Mouse (Mus musculus): ENCODE results near the gene Stx6. TPM values are rescaled to one million over a fixed set of nuclear protein-coding genes. Genes with fewer than 3 reads are reported as not detected.

Gene Stx6
- polyA plus RNA-seq, 1 experiment from 2014 or later: 85.0 TPM

DNA sequence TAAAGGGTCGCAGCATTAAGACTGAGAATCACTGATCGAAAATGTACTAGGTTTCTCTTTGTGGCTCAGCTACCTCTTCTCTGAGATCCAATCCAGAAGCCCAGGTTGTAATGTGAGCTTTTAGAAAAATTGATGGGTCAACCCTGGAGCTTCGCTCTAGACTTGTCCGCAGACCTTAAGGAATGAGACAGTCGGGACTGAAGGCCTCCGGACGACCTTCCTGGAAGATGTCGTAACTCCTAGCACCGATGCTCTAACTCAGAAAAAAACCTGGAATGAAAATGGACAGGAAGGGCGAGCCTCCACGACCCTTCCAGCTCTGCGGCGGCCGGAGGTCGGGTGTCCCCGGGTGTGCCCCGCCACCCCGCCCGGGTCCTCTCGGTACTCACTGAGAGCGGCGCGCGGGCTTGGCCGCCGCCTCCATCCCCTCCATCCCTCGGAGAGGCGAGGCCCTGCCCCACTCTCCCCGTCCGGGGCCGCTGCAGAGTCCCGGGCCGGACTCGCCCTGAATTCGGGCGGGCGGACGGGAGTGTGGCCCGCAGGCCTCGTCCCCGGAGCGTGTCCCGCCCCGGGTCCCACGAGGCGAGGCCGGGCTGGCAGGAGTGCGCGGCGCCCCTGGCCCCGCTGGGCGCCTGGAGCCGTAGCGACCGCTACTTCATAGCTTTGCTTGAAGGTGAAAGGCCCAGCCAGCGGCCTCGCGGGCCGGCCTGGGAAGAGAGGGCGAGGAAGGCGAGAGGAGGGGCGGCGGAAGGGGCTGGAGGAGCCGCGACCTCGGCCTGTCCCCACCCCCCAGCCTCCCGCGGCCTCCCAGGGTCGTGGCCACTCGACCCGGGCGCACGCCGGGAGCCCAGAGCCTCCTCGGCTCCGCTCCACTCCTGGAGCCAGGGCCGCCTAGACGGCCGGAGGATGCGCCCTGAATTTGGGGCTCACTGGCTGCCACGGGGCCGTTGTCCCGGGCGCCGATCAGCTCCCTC is 85.6 kb downstream of the Stx6 start, which contains the start of gene BC034090:
Gene BC034090, minus strand, starts transcription at position 648 of the 974 bp plus-strand sequence.
- whole genome bisulfite sequencing: 1% methylated on average over 85 of the region's 85 CpGs

DNA sequence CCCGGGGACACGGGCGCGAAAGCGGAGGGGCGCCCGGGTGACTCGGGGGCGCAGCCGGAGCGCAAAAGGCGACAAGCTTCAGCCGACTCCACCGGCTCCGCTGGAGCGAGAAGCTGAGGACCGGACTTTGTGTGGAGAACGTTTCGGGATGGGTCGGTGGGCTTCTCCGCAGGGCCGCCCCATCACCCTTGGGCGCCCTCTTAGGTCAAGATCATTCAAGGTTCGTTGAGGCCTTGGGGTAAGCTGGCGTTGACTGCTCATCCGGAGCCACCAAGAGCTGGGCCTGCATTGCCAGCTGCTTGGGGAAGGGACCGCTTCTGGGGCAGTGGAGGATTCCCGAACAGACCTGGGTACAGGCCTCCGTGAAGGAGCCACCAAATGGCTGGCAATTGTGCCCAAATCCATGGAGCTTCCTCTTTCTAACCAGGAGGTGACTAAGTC is 86.3 kb downstream of the Stx6 start:
- no peak for DNase-seq (ENCODE audit: low spot score)
- Histone ChIP-seq H3K36me3 (replicated peaks) (peaks cover 23% of the 10 kb centered on the region), H3K27ac (replicated peaks) (peak overlapping the region; percentile 95), H3K4me3 (peak overlapping the region; percentile 74), H3K4me1 (peaks cover 44% of the 10 kb centered on the region), H3K27me3 (replicated peaks; ENCODE audit: low read depth, poor library complexity, severe bottlenecking) (peaks cover 47% of the 10 kb centered on the region), H3K9me3 (no peaks in the 10 kb centered on the region)
- WGBS: 2% methylated on average over 29 of the region's 29 CpGs

More for the DNA sequence above, 85.6 kb downstream of the Stx6 start, which contains the start of gene BC034090:
- peak within 1 kb of the TSS; percentile 95 for H3K27ac ChIP-seq (replicated peaks)
- no peaks in the 10 kb centered on the region for H3K9me3 ChIP-seq
- H3K4me3 ChIP-seq: peak within 1 kb of the TSS; percentile 74
- H3K27me3 ChIP-seq (replicated peaks; ENCODE audit: low read depth, poor library complexity, severe bottlenecking): peaks cover 47% of the 10 kb centered on the region
- DNase-seq (ENCODE audit: low spot score): peak; percentile 81
- H3K4me1 ChIP-seq: peaks cover 48% of the 10 kb centered on the region
- peaks cover 25% of the 10 kb centered on the region for H3K36me3 ChIP-seq (replicated peaks)

DNA sequence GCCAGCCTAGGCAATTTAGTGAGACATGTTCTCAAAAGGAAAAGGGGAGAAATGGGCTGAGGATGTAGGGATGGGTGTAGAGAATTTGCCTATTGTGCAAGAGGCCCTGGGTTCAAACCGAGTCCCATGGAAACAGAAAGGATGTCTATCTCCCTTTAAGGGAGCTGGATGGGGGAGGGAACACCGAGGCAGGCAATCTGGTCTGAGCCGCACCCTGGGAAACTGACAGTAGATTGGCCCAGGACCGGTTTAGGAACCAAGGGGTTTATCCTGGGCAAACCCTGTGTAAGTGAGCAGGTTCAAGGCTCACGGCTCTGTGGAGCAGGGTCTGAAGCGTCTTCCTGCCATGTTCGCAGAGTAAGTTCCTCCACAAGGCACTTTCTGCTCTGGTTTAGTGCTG is 87.0 kb downstream of the Stx6 start:
- H3K27me3 ChIP-seq (replicated peaks; ENCODE audit: low read depth, poor library complexity, severe bottlenecking): peaks cover 47% of the 10 kb centered on the region
- H3K9me3 ChIP-seq: no peaks in the 10 kb centered on the region
- H3K4me3 ChIP-seq: no peak overlapping the region
- WGBS: 62% methylated on average over 7 of the region's 7 CpGs
- peaks cover 16% of the 10 kb centered on the region for H3K36me3 ChIP-seq (replicated peaks)
- peaks cover 40% of the 10 kb centered on the region for H3K4me1 ChIP-seq
- no peak overlapping the region for H3K27ac ChIP-seq (replicated peaks)
- DNase-seq (ENCODE audit: low spot score): no peak

DNA sequence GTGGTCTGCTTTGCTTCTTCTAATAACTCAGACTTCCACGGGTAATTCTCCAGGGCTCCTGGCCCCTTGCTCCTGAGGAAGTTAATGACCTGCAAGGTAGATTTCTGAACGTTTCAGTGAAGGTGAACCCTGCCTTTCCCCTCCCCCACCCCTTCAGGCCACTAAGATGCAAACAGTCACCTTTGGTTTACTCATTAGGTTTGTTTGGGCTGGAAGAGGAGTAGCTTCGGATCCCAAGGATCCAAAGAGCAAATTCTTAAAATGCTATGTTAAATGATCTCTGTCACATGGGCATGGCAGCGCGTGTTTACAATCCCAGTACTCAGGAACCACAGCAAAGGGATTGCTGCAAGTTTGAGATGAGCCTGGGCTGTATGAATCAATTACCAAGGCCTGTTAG is 88.9 kb downstream of the Stx6 start:
- Histone ChIP-seq H3K4me1 (peaks cover 33% of the 10 kb centered on the region), H3K27me3 (replicated peaks; ENCODE audit: low read depth, poor library complexity, severe bottlenecking) (peaks cover 42% of the 10 kb centered on the region), H3K36me3 (replicated peaks) (no peaks in the 10 kb centered on the region), H3K9me3 (no peaks in the 10 kb centered on the region), H3K27ac (replicated peaks) (no peak overlapping the region), H3K4me3 (no peak overlapping the region)
- no peak for DNase-seq (ENCODE audit: low spot score)
- WGBS: 37% methylated on average over 5 of the region's 5 CpGs

DNA sequence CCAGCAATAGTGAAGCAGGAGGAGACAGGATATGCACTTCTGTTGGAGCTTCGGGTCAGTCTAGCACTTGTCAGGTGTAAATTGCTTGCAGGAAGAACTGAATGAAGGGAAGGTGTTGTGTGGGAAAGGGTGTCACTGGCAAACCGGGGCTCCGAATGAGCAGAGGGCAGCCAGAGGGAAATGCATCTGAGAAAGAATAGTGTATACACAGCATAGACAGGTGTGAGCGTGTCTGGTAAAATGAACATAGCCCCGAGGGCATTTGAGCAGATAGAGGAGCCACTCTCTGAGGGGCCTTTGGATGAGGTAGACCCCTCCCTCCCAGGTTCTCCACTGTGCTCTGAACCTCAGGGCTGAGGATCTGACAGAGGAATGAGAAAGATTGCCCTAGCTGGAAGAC is 89.5 kb downstream of the Stx6 start:
- Histone ChIP-seq H3K27me3 (replicated peaks; ENCODE audit: low read depth, poor library complexity, severe bottlenecking) (peaks cover 39% of the 10 kb centered on the region), H3K36me3 (replicated peaks) (no peaks in the 10 kb centered on the region), H3K4me3 (no peak overlapping the region), H3K4me1 (peaks cover 37% of the 10 kb centered on the region), H3K9me3 (no peaks in the 10 kb centered on the region), H3K27ac (replicated peaks) (no peak overlapping the region)
- no peak for DNase-seq (ENCODE audit: low spot score)
- 68% methylated on average over 5 of the region's 5 CpGs for WGBS

DNA sequence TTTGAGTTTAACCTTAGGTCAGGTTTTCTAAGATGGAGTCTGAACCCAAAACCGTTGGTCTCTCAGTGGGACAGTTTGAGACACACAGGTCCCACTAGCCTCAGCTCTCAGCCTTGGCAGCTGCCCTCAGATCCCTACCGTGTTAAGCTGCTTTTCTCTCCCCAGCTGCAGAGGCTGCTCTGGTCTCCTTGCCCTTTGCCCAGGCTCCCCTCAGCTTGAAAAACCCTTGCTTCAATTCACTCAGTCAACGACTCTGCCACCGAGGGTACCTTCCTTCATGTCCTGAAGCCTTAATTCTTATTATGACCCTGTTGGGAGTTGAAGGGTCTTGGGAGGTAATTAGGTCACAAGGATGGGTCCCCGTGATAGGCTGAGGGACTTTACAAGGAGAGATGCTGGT is 91.4 kb downstream of the Stx6 start:
- 41% methylated on average over 5 of the region's 5 CpGs for WGBS

DNA sequence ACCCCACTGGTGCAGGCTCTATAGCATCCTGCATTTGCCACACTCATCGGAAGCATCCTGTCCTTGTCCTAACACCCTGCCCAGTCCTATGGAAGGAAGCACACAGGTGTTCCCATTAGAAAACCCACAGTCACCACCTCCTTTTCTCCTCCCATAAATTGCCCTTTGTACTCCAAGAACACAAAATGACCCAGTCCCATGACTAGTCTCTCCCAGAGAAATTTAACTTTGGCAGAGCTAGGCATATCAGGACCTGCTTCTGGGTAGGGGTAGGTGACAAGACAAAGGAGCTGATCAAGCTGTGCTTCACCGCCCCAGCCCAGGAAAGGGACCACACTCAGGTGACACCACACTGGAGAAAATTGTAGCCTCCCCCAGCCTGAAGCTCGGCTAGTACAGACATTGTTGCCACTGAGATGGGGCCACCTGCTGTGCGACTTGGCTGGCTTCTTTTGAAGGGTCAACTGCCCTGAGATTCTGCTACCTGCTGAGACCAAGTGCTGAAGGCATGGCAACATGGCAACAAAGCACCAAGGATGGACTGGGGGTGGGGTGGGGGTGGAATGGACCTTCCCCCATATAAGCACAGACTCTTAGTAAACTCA is 92.1 kb downstream of the Stx6 start:
- no peaks in the 10 kb centered on the region for H3K36me3 ChIP-seq (replicated peaks)

More for the DNA sequence above, 91.4 kb downstream of the Stx6 start:
- H3K36me3 ChIP-seq (replicated peaks): no peaks in the 10 kb centered on the region
- peaks cover 20% of the 10 kb centered on the region for H3K27me3 ChIP-seq (replicated peaks; ENCODE audit: low read depth, poor library complexity, severe bottlenecking)
- H3K9me3 ChIP-seq: no peaks in the 10 kb centered on the region
- peaks cover 19% of the 10 kb centered on the region for H3K4me1 ChIP-seq
- no peak overlapping the region for H3K4me3 ChIP-seq
- DNase-seq (ENCODE audit: low spot score): no peak
- no peak overlapping the region for H3K27ac ChIP-seq (replicated peaks)

DNA sequence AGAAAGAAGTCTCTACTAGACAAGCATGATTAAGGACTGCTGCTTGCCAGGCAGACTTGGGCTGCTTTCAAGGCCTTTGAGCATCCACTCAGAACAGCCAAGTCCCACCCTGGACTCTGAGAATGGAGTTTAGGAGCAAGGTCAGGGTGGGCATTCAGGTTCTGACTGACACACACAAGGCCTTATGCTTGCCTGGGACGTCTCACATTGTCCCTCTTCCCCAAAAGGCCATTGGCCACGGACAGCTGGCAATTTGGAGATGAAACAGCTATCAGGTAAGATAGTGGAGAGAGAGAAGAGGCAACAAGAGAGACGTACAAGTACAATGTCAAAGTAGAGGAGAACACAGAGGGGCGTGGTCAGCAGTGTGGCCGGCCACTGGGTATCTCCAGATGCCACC is 93.1 kb downstream of the Stx6 start:
- no peak overlapping the region for H3K27ac ChIP-seq (replicated peaks)
- no peak for DNase-seq (ENCODE audit: low spot score)
- WGBS: 79% methylated on average over 5 of the region's 5 CpGs
- H3K9me3 ChIP-seq: no peaks in the 10 kb centered on the region
- no peak overlapping the region for H3K4me3 ChIP-seq
- no peaks in the 10 kb centered on the region for H3K36me3 ChIP-seq (replicated peaks)
- H3K27me3 ChIP-seq (replicated peaks; ENCODE audit: low read depth, poor library complexity, severe bottlenecking): peaks cover 3% of the 10 kb centered on the region
- peaks cover 12% of the 10 kb centered on the region for H3K4me1 ChIP-seq

More for the DNA sequence above, 92.1 kb downstream of the Stx6 start:
- Histone ChIP-seq H3K4me3 (no peak overlapping the region), H3K27ac (replicated peaks) (no peak overlapping the region), H3K27me3 (replicated peaks; ENCODE audit: low read depth, poor library complexity, severe bottlenecking) (peaks cover 13% of the 10 kb centered on the region), H3K9me3 (no peaks in the 10 kb centered on the region), H3K4me1 (peaks cover 13% of the 10 kb centered on the region)
- 39% methylated on average over 4 of the region's 4 CpGs for WGBS
- DNase-seq (ENCODE audit: low spot score): no peak

DNA sequence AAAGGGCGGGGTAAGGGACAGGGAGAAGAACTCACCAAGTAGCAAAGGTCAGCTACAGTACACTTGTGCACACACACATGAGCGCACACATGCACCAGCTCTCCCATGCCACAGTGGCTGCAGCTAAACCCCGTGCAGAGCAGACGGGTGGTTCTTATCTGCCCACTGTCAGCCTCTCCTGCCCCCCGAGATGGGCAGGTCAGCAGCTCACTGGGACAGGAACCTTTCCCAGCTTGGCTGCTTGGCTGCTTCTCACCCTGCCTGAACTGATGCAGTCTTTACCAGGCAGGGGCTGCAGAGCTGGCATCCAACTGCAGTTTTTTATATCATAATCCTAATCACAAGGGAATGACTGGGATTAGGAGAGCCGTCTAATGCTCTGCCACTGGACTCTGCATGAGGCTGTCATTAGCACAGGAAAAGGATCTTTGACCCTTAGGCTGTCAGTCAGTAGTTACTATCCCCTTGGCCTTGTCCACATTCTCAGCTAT is 94.2 kb downstream of the Stx6 start:
- Histone ChIP-seq H3K27ac (replicated peaks) (no peak overlapping the region), H3K36me3 (replicated peaks) (no peaks in the 10 kb centered on the region), H3K4me3 (no peak overlapping the region), H3K9me3 (no peaks in the 10 kb centered on the region), H3K27me3 (replicated peaks; ENCODE audit: low read depth, poor library complexity, severe bottlenecking) (no peaks in the 10 kb centered on the region), H3K4me1 (peaks cover 8% of the 10 kb centered on the region)
- WGBS: 49% methylated on average over 6 of the region's 6 CpGs
- DNase-seq (ENCODE audit: low spot score): no peak

DNA sequence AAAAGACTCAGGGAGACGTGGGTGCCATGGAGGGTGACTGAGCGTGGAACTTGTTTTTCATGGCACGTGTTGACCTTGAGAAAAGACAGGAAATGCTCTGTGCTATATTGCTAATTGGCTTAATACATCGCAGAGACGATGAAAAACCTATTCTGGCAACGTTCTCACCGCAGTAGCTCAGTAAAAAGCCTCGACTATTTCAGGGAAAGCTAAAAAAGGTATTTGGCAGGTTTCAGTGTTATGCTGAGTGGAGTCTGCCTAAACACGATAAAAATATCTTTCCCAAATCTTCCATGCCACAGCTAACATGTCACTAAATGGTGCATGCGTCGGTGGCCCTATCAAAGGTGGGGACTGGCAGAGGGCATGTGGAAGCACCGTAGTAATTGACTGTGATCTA is 94.6 kb downstream of the Stx6 start:
- peaks cover 8% of the 10 kb centered on the region for H3K4me1 ChIP-seq
- DNase-seq (ENCODE audit: low spot score): no peak
- WGBS: 72% methylated on average over 12 of the region's 12 CpGs
- no peak overlapping the region for H3K27ac ChIP-seq (replicated peaks)
- H3K36me3 ChIP-seq (replicated peaks): no peaks in the 10 kb centered on the region
- H3K4me3 ChIP-seq: no peak overlapping the region
- H3K9me3 ChIP-seq: no peaks in the 10 kb centered on the region
- no peaks in the 10 kb centered on the region for H3K27me3 ChIP-seq (replicated peaks; ENCODE audit: low read depth, poor library complexity, severe bottlenecking)

DNA sequence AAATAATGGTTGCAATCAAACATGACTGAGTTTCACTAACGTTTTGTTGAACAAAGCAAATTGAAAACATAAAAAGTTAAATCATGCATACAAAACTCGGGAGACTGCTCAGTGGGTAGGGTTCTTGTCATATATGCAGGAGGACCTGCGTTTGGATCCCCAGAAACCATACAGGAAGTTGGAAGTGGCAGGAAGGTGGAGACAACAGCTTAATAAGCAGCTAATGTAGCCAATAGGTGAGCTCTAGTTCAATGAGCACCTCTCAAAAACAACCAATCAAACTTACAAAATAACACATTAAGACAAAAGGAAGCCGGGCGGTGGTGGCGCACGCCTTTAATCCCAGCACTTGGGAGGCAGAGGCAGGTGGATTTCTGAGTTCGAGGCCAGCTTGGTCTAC is 95.8 kb downstream of the Stx6 start:
- no peaks in the 10 kb centered on the region for H3K9me3 ChIP-seq
- no peak overlapping the region for H3K4me3 ChIP-seq
- H3K27me3 ChIP-seq (replicated peaks; ENCODE audit: low read depth, poor library complexity, severe bottlenecking): no peaks in the 10 kb centered on the region
- DNase-seq (ENCODE audit: low spot score): no peak
- H3K27ac ChIP-seq (replicated peaks): no peak overlapping the region
- H3K36me3 ChIP-seq (replicated peaks): no peaks in the 10 kb centered on the region
- peaks cover 8% of the 10 kb centered on the region for H3K4me1 ChIP-seq
- WGBS: 91% methylated on average over 8 of the region's 8 CpGs
